Mouse (Mus musculus): ENCODE measurements at regions not wholly inside any gene's neighbourhood (a gene's known extent, or its start where the extent isn't known, plus 50 kb on each side); places are given as distances from the start of the nearest gene placed in this dataset.

DNA sequence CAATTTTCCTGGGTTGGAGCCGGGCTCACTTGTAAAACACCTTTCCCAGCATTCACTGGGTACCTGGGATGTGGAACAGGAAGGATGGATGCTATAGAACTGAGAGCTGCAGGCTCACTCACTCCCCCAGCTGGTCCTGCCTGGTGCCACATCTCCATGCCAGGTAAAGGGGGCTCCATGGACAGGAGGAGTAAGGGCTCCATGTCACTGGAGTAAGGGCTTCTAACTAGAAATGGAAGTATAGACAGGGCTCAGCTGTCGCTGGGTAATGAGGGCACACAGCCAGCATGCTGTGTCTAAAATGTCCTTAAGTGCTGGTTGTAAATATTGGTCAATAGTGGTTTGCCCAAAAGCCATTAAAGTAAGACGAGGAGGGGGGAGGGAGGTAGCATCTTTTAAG lies 99.4 kb upstream of the Gpr12 start:
- DNase-seq: peak in 1 of 2 experiments; percentile 10

DNA sequence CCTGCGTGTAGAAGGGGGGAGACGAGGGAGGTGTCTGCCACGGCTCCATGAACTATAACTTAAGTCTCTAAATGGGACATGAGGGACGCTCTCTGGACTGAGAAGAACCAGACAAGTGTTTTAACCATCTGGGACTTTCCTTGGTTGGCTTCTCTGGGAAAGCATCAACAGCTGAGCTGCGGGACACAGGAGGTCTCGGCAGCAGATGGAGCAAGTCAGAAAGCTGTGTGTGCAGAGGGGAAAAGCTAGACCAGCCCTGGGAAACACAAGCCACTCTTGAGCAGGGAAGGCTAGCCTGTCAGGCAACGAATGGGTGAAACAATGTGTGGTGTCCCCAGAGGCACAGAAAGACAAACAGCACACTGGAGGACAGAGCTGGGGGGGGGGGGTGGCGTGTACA lies 98.5 kb upstream of the Gpr12 start:
- DNase-seq: peak in 1 of 2 experiments; percentile 31

DNA sequence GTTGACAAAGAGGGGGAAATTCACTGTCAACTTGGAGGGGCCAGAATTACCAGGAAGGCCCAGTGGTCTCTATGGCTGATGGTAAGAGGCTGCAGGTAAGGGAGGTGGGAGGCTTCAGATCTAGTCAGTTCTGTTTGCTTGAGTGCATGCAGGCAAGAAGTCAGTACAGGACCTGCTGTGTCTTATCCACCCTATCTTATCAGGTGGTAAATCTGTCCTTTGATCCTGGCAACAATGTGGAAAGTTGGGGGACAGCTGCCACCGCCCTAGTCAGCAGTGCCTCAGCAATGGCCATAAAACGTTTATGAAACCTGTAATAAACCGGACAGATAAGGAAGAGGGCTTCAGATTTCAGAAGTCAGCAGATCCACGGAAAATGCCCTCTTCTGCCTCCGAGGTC lies 97.9 kb upstream of the Gpr12 start:
- no peak for DNase-seq

DNA sequence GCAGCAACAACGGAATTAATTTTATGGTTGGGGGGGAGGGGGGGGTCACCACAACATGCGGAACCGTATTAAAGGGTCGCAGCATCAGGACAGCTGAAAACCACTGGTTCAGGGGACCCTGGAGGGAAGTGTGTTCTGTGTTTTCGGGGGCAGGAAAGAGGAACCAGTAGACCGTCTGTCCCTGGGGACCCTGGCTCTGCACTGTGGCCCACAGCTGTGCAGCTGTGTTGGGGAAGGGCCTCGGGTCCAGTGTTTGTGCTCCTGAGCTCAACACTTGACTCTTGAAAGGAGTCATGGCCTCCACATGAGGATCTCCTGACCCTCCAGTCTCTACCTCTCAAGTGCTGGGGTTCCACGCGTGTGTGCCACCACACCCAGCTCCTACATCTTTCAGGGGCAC lies 96.5 kb upstream of the Gpr12 start:
- DNase-seq: no peak

DNA sequence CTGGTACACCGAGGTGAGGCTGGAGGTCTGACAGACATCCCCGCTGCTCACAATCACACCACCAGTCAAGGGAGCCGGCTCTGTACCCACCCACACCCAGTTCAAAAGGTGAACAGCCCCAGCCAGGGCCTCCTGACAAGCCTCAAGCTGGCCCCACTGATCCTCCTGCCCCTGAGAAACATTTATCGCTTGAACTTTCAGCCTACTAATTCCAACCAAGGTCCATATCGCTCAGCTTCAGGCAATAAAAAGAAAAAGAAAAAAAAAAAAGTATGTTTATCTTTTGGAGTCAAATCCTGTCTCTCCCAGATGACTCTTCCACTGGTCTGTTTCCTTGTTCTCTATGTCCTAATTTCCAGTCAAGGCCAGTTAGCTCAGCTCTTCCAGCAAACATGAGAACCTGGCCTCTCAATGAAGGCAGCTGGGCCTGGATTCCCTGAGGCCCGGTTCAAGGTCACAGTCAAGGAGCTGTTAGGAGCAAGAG lies 94.2 kb upstream of the Gpr12 start:
- DNase-seq: peak in 1 of 2 experiments; percentile 34

DNA sequence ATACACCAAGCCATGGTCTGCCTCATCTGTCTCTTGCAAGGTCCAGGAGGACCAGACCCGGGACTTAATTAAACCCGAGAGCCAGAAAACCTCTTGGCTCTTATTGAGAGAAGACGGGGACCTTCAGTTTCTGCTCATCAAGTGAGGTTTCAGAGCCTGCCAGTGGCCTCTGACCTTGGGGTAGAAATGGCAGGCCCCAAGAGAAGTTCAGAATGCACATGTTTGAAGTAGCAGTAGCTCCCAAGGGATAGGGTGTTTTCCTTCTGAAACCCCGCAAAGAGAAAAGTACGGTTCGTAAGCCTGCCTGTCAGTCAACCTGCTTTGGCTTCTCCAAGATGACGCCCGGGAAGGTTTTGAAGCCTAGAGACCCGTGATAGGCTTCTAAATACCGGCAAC lies 93.7 kb upstream of the Gpr12 start:
- DNase-seq: peak in 1 of 2 experiments; percentile 13

DNA sequence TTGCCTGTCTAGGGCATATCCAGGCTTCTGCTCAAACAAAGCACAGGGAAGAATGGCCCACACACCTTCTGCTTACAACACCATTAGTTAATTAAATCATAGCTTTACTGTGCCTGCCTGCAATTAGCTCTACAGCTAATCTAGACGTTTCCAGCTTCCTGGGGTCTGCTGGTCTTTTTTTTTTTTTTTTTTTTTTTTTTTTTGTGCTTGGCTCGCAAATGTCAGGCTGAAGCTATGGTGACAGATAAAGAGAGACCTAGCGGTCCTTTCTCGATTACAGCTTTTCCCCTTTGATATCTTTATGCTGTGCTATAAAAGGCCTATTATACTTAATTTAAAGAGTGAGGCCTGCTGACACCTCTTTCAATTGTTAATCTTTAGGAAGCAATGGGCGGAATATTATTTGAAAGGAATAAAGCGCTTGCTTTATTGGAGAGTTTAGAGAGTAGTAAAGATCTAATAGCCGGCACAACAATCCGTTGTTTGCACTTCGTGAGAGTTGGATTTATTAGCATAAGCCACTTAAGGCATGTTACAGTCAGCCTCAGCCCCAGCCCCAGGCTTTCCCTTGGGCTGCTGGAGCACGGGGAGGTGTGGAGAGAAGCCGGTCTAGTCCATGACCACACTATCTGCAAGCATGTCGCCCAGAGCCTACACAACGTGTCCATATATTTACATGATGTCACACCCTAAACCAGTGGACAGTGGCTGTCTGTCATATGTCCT lies 93.2 kb upstream of the Gpr12 start:
- DNase-seq: peak in 1 of 2 experiments; percentile 23

DNA sequence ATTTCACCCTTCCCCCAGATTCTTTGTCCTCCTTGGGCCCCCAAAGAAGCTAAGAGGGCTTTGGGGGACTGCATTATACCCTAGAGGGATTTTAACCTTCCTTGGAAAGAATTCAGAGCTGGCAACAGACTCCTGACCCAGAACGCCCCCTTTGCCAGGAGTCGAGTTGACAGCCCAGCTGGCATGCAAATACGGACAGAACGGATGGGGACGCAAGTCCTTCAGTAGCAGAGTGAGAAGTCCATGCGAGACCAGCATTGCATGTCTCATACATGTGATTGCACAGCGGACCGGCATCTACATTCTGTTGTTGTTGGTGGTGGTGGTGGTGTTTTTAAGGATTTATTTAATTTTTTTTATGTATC lies 92.1 kb upstream of the Gpr12 start:
- DNase-seq: peak; percentile 44 to 72

DNA sequence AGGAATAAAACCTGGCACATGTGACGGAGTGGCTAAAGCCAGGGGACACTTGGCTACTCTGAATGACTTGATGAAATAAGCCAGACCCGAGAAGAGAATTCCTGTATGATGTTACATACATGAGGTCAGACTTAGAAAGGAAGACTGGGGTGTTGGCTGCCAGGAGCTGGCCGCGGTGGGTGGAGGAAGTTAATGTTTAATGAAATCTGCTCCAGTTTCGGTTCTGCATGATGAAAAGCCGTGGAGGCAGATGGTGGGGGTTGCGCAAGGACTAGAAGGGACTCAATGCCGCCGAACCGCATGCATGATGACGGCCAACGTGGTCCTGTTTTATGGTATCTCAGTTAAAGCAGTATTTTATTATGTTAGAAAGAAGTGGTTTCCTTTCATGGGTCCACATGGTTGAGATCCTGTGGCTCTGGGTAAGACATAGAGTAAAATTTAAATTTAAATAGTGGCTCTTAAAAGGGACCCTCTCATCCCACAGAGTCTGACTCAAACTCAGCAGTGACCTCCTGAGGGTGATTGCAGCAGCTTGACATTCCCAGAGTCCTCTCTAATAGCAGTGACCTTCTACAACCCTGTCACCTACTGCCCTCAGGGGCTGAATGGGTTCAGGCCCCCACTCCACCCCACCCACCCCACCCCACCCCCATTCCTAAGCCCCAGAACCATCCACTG lies 91.6 kb upstream of the Gpr12 start:
- peak; percentile 86 to 93 for DNase-seq

DNA sequence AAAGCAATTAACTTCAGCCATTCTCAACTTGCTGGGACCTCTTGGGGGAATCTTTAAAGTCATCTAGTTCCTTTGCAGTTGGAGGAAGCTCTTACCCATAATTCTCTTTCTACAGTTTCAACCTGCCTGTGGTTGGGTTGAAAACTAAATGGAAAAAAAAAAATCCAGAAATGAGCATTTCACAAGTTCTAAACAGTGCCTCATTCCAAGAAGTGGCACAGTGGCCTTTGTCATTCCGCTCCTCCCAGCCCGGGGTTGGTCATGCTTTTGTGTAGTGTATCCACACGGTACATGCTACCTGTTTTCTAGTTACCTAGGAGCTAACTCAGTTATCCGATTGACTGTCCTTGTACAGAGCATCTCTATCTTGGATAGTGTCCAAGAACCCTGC lies 90.8 kb upstream of the Gpr12 start:
- no peak for DNase-seq

DNA sequence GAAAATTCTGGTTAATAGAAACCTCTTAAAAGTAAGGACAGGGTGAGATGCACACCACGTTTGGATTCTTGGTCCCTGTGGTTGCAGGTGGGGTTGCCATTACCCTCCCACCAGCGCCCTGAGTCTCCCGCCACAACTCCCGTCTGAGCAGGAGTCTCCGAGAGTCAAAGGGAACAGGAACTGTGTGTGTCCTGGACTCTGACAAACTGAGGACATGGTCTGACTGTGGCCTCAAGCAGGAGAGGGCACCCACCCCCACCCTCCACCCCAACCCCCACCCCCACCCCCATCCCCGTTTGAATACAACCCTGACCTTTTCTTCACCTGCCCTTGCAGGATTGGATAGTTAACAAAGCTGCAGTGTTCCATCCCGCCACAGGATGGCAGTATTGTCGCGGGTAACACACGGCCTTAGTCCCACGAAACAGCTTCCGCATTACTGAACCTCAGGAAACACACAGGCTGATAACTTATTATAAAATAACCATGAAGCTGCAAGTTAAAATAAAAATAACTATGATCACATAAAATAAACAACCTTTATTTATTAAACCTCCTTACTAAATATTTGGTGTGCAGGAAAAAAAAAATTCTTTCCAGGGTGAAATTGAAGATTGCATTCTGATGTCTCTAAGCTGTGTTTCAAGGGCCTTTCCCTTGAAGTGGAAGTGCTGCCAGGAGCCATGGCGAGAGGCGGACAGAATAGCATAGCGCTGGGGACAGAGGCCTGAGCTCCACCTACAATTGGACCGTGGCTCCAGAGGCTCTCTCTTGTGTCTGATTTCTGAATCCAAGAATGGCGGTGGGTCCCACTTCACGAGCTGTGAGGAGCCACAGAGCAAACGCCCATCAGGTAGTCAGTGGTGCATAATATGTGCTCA lies 90.2 kb upstream of the Gpr12 start:
- DNase-seq: peak; percentile 80 to 85

DNA sequence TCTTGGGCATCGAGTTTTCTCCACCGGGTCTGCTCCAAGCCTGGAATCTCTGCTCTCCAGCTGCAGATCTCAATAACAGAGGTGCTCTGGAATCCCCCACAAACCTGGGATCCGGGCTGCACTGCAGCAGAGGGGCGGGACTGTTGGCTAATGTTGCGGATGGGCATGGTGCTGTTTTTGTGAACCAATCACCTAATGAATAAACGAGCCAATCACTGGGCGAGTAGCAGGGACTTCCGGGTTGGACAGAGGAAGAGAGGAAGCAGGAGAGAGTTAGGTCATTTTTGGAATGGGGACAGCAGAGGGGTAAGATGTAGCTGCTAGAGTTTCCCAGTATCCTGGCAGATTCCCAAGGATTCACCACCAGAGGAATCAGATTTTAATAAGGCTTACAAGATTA lies 76.7 kb upstream of the Gpr12 start:
- DNase-seq: no peak

DNA sequence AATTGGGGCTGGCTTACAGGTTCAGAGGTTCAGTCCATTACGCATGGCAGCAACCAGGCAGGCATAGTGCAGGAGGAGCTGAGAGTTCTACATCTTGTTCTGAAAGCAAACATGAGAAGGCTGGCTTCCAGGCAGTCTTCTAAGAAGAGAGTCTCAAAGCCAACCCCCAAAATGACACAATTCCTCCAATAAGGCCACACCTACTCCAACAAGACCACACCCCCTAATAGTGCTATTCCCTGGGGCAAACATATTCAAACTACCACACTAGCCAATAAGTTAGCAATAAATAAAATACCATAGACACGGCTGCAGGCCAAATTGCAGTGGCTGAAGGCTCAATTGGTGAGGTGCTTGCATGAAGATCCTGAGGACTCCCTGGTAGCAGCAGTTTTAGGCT lies 72.2 kb upstream of the Gpr12 start:
- no peak for DNase-seq

DNA sequence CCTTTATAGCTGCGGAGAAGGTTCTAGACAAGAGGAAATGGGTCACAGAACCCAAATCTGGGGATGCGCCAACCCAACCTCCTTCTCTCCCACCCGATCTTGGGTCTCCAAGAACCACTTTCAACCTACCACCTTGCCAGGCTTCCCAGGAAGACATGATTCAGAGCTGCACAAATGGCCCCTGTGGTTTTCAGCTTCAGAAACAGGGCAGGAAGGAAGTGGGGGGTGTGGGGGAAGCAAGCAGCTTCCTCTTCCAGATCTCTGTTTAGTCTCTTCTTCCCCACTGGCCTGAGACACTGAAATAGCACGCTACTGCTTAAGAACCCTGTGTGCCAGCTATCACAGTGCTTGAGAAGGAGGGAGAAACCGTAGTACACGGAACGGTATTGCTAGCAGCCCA lies 70.4 kb upstream of the Gpr12 start:
- DNase-seq: no peak

DNA sequence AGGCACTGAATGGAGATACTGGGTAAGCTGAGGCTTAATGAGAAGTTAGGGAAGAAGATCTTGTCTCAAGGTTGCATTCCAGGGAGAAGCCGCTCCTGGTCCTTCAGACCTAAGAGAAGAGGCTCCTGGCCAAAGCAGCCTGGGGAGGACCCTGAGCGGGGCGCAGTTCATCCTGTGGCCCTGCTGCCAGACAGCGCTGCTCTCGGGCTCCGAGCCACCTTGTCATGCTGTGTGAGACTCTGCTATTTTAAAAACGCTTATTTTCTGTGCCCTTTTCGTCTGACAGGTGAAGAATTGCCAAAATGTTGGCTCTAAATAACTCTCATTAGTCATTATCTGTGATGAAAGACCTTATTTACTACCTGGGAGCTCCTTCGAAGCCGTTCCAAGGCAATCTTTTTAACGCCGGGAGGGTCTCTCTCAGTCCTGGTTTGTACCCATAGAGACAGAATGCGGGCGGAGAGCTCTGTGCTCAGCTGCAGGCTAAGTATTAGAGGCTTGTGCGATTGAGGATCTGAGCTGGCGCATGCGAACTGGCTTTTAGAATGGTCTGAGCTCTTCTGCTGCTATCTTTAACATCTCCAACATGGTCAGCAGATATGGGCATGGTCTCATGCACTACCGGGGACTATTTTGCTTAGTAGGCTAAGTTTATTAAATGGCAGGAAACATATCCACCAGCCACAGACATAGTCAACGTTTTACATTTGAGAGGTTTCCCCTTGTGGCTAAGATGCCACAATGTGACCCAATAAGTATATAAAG lies 68.8 kb upstream of the Gpr12 start:
- no peak for DNase-seq

DNA sequence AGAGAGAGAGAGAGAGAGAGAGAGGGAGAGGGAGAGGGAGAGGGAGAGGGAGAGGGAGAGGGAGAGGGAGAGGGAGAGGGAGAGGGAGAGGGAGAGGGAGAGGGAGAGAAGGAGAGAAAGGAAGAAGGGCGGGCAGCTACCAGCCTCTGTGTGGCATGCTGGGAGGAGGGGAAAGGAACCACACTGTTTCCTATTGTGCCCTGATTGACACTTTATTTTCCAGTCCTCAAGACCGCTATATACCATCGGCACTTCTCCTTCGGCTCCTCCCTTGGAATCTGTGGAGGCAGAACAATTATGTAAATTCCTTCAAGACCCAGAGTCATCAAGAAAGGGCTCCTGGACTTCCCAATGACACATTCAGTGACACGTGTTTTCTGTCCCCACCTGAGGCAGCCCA lies 67.8 kb upstream of the Gpr12 start:
- DNase-seq: no peak

DNA sequence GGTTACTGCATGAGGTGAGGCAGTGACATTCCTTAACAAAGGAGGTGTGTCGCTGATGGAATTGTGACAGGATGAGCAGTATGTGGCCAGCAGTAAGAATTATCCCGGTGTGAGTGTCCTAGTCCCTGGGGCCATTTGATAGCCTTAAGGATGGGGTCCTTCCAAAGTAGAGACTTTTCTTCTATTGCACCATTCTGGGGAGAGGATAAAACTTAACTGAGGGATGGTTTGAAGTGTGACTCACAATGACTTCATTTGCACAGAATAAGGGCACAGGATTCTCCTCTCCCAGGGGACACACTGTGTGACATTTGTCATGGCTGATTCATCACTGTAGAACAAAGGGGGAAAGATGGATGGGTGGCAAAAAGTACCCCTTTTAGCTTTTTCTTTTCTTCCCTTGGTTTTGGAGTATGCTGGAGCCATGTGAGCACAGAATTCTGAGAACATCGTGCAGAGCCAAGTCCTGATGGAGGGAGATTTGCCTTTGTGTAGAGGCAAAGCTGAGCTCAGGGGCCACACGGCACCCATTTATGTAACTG lies 63.6 kb upstream of the Gpr12 start:
- DNase-seq: no peak

DNA sequence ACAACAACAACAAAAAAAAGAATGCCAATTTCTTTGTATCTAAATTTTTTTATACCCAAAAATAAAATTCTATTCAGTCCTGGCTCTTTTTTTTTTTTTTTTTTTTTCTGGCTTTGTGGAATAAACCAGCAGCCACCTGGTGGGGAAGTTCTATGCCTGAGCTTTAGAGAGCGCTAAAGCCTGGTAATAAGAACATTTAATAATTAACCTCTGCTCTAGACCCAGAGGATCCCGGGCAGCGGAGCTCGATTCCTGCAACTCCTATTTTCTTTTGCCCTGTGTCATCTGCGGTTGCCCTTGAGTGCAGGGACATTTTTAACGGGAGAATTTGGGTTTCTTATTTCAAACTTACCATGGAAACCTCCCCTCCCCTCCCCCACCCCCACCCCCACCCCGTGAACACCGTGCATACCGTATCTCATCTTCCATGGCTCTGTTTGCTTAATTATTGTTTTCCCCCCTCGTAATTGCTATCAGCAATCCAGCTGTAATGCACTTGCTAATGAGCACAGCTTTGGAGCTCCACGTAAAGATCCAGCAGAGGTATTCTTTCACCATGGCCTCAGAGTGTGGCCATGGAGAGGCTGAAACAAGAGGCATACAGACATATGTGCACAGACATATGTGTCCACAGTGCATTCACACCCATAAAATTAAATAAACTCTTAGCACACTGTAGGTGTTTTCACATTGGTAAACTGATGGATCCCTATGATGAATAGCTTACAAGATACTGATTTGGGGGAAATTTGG lies 62.8 kb upstream of the Gpr12 start:
- DNase-seq: peak in 1 of 2 experiments; percentile 11

DNA sequence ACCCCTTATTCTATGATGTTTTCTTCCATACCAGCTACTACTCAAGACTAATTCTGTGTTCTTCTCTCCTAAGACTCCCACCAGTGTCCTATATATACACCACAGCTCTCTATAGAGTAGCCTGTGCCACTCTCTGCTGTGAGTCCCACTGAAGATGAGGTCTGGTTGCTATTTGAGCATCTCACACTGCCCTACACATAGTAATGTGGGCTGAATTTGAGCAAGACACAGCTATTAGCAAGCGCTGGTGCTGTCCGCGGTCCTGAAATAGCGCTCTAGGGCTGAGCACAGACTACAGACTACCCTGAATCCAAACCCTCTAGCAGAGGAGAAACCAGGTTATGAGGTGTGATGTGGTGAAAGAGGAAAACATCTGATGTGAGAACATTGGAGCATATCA lies 59.5 kb upstream of the Gpr12 start:
- DNase-seq: peak; percentile 68 to 83

DNA sequence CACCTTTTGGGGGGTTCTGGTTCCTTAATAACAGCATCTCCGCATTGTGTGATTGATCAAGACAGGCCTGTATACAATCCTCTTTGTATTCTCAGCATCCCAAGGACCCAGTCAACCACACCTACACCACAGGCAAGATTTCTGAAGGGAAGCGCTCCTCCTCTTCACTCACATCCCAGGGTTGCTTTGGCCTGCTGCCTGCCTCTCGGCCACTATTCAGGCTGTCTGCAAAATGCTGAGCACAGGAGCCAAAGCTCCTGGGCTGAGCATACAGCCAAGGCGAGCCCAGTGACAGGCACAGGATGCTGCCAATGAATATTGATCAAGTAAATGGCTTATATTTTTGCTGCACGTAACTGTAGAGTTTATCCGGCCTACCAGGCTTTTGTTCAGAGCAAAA lies 56.9 kb upstream of the Gpr12 start:
- DNase-seq: no peak

DNA sequence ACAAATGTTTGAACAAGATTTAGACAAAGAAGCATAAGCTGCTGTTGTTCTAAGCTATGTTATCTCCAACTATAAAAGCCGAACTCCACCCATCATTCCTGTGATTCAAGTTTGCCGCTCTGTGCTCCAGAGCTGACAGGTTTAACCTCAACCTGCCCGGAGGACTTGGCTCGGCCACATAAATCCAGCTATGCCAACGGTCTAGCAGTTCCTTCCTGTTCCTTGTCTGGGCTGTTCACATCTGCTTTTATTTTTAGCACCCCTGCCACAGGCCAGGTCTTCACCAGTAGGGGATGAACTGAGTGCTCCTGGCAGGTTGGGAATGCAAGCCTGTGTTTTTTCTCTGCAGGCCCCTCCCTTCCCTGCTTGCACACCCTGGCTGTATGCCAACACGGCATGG lies 51.8 kb upstream of the Gpr12 start:
- no peak for DNase-seq

Measured in kidney, postnatal 25 days (tissue).